8 mouse cellular contexts compared by ENCODE assay signal in the genomic region with DNA sequence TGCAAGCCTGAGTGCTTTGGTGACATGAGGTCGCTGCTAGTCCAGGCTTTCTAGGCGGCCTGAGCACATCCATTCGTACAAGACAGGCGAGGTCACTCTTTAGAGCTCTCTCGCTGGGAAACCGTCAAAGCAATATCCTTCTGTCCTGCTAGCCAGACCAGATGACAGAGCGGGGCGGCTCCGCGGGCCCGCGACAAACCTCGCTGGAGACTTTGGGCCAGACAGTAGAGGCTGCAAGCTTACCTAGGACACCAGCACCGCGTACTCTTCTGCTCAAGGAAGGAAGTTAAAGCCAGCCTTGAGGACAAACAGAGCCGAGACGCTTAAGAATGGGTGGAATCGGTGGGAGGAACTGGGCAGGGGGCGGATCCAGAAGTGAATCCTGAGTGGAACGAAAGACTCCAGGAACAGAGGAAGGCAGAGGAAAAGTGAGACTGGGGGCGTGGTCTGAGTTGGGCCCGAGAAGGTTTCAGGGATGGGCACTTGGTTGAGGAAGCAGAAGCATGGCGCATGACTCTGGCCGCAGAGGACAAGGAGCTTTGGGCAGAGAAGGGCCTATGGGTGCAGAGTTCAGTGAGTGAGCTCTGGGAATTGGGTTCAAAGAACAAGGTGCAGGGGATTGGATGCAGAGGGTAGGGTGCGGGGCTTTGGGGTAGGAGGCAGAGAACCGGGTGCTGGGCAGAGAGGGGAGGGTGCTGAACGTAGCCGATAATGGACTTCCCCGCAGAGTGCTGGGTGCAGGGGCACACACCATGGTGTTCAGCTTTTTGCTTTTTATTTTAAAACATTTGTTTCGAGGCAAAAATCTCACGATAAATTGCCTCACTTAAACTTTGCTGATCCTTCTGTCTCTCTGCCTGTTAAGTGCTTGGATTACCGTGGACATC. TPM values are rescaled to one million over a fixed set of nuclear protein-coding genes. Genes with fewer than 3 reads are reported as not detected.
DNase-seq lines count a peak whose midpoint lies in the region; ATAC-seq and TF ChIP-seq lines count a peak whose summit lies in the region.

A gene (minus strand): TSS at position 300 of the 887 bp plus-strand sequence.

- TF ChIP-seq CTCF in cerebellum, adult 2 months (IDR thresholded peaks at IDR 0.05; ENCODE audit: borderline replicate concordance, insufficient read depth, low read depth, low read length): no peak

- no peaks in the 10 kb centered on the region for H3K36me3 ChIP-seq in hindbrain, embryonic 16.5 days (ENCODE audit: control insufficient read depth, insufficient read depth, low read length)
- H3K36me3 ChIP-seq in liver, embryonic 12.5 days: no peaks in the 10 kb centered on the region
- H3K36me3 ChIP-seq in midbrain, embryonic 16.5 days (ENCODE audit: control insufficient read depth, insufficient read depth, low read length): no peaks in the 10 kb centered on the region

- H3K9me3 ChIP-seq in hindbrain, embryonic 16.5 days (ENCODE audit: control insufficient read depth, low read length): no peaks in the 10 kb centered on the region
- H3K9me3 ChIP-seq in liver, embryonic 12.5 days (replicated peaks): no peaks in the 10 kb centered on the region
- no peaks in the 10 kb centered on the region for H3K9me3 ChIP-seq in midbrain, embryonic 16.5 days (replicated peaks; ENCODE audit: control insufficient read depth, low read length, poor library complexity, severe bottlenecking)

- H3K27me3 ChIP-seq in cerebellum, adult 2 months (ENCODE audit: control insufficient read depth, insufficient read depth, low read length): no peaks in the 10 kb centered on the region; the same call in 1 of the 2 replicates
- H3K27me3 ChIP-seq in hindbrain, embryonic 16.5 days (replicated peaks; ENCODE audit: control insufficient read depth, insufficient read depth, low read length): no peaks in the 10 kb centered on the region
- H3K27me3 ChIP-seq in liver, embryonic 12.5 days (replicated peaks): peaks cover 38% of the 10 kb centered on the region
- no peaks in the 10 kb centered on the region; the same call in 1 of the 2 replicates for H3K27me3 ChIP-seq in midbrain, embryonic 16.5 days (ENCODE audit: control insufficient read depth, insufficient read depth, low read depth, low read length)

- peak; percentile 80 for ATAC-seq in hindbrain, embryonic 16.5 days
- no peak for ATAC-seq in liver, embryonic 12.5 days
- ATAC-seq in midbrain, embryonic 16.5 days: peak; percentile 82

- TF ChIP-seq POLR2A in cerebellum, adult 2 months (IDR thresholded peaks at IDR 0.05; ENCODE audit: borderline replicate concordance, insufficient read depth, low read length): no peak

- 3% methylated on average over 32 of the region's 32 CpGs for WGBS in cerebellum, adult 2 months
- 2% methylated on average over 32 of the region's 32 CpGs for WGBS in hindbrain, embryonic 16.5 days
- 5% methylated on average over 32 of the region's 32 CpGs for WGBS in liver, embryonic 12.5 days (ENCODE audit: insufficient replicate concordance)
- WGBS in midbrain, embryonic 16.5 days: 3% methylated on average over 30 of the region's 32 CpGs

- no peaks in the 10 kb centered on the region for H3K4me1 ChIP-seq in cerebellum, adult 2 months (ENCODE audit: control insufficient read depth, insufficient read depth, low read length)
- peaks cover 12% of the 10 kb centered on the region for H3K4me1 ChIP-seq in hindbrain, embryonic 16.5 days (ENCODE audit: control insufficient read depth, insufficient read depth, low read depth, low read length)
- H3K4me1 ChIP-seq in liver, embryonic 12.5 days: peaks cover 7% of the 10 kb centered on the region
- peaks cover 7% of the 10 kb centered on the region; the same call in 1 of the 2 replicates for H3K4me1 ChIP-seq in midbrain, embryonic 16.5 days (ENCODE audit: control insufficient read depth, insufficient read depth, low read length)

- H3K4me2 ChIP-seq in hindbrain, embryonic 16.5 days (ENCODE audit: low read length): peak within 1 kb of the TSS; percentile 92
- H3K4me2 ChIP-seq in liver, embryonic 12.5 days: peak within 1 kb of the TSS; percentile 70
- peak within 1 kb of the TSS; percentile 74 for H3K4me2 ChIP-seq in midbrain, embryonic 16.5 days (ENCODE audit: low read length)

- intact Hi-C loops in gastrocnemius, postnatal 14 days (cut with DNase I; ENCODE audit: low total_unique reads): no loop called here

- H3K27ac ChIP-seq in cerebellum, adult 2 months (ENCODE audit: insufficient read depth, low read length): no peak within 1 kb of the TSS
- no peak within 1 kb of the TSS for H3K27ac ChIP-seq in hindbrain, embryonic 16.5 days (ENCODE audit: low read depth, low read length)
- H3K27ac ChIP-seq in liver, embryonic 12.5 days: no peak within 1 kb of the TSS
- H3K27ac ChIP-seq in midbrain, embryonic 16.5 days (ENCODE audit: low read length): no peak within 1 kb of the TSS

- H3K9ac ChIP-seq in hindbrain, embryonic 16.5 days (ENCODE audit: low read depth, low read length): peak within 1 kb of the TSS; percentile 65
- H3K9ac ChIP-seq in liver, embryonic 12.5 days: no peak within 1 kb of the TSS
- peak within 1 kb of the TSS; percentile 50 for H3K9ac ChIP-seq in midbrain, embryonic 16.5 days (ENCODE audit: low read depth, low read length)

- H3K4me3 ChIP-seq in cerebellum, adult 2 months (replicated peaks; ENCODE audit: insufficient read depth, low read depth, low read length): peak within 1 kb of the TSS; percentile 8
- H3K4me3 ChIP-seq in hindbrain, embryonic 16.5 days (ENCODE audit: low read length): peak within 1 kb of the TSS; percentile 48
- H3K4me3 ChIP-seq in liver, embryonic 12.5 days: peak within 1 kb of the TSS; percentile 44
- H3K4me3 ChIP-seq in midbrain, embryonic 16.5 days (ENCODE audit: low read depth, low read length): peak within 1 kb of the TSS; percentile 35

- no peak for DNase-seq in cerebellum, adult 2 months
- no peak for DNase-seq in cerebellum, adult 18-20 months
- peak; percentile 8 for DNase-seq in brain, adult 2 months (ENCODE audit: low read depth, low spot score)
- DNase-seq in gastrocnemius, postnatal 14 days: peak; percentile 30
- peak; percentile 66 for DNase-seq in yolk sac, embryonic 10.5 days (ENCODE audit: low spot score)

RNA-seq across cellular contexts. Expression of the gene that starts here (rescaled TPM):
- polyA plus RNA-seq in cerebellum, adult 2 months (2012; rRNA removed): 0.15 and 0.36 TPM in 2 replicates
- total RNA-seq in gastrocnemius, postnatal 14 days (2021): 1 to 10 TPM in 1 of 2 experiments, under 1 TPM in 1; 0.71 to 1.2 TPM
- 0.62 and 1.6 TPM in 2 replicates for polyA plus RNA-seq in hindbrain, embryonic 16.5 days (2015; fragmentation: Nextera tagmentation; extraction: Ambion mirVana)
- polyA plus RNA-seq in liver, embryonic 12.5 days (2016; fragmentation: Nextera tagmentation; extraction: Ambion mirVana): 0.17 TPM in 1 of 2 replicates, not detected in the other
- 0.37 and 1.0 TPM in 2 replicates for polyA plus RNA-seq in midbrain, embryonic 16.5 days (2015; fragmentation: Nextera tagmentation; extraction: Ambion mirVana)

Comparison
In these comparisons a context has a peak if more than half of its experiments do, and no peak if none do; other contexts are left out.
1. DNase-seq: peak in brain, adult 2 months (single experiment), gastrocnemius, postnatal 14 days (single experiment) and yolk sac, embryonic 10.5 days (single experiment); none in cerebellum, adult 2 months (0 of 2) and cerebellum, adult 18-20 months (0 of 2).
2. Peak in every context shown above with its lines, with median percentiles within 50 percentile points of each other: H3K4me3 ChIP-seq and H3K4me2 ChIP-seq.